Mouse (Mus musculus) heart, embryonic 15.5 days (tissue): Measurements from ENCODE around the gene Zmynd10. TPM values are rescaled to one million over a fixed set of nuclear protein-coding genes. Genes with fewer than 3 reads are reported as not detected.

Source experiments
- ATAC-seq: fragments of 200-750 bp; cut with Nextera tagmentation; replicated peaks from 2 replicates; pipeline ENCODE4 v1.8.0; 2017; ENCODE audit warnings: low read depth, moderate TSS enrichment; ENCODE audit not compliant: insufficient number of reproducible peaks, insufficient read depth, low FRiP score
- H3K27ac ChIP-seq: fragments of 300-500 bp; sonication (generic); 2 replicates; pipeline ENCODE4 v1.5.1; 2015; ENCODE audit warnings: mild to moderate bottlenecking, inconsistent platforms
- H3K27me3 ChIP-seq: fragments of 300-500 bp; sonication (generic); 2 replicates; pipeline ENCODE4 v1.6.1; 2015; ENCODE audit warnings: inconsistent platforms
- H3K36me3 ChIP-seq: fragments of 300-500 bp; sonication (generic); 2 replicates; pipeline ENCODE4 v1.6.1; 2015; ENCODE audit warnings: mild to moderate bottlenecking, inconsistent platforms
- H3K4me1 ChIP-seq: fragments of 300-500 bp; sonication (generic); replicated peaks from 2 replicates; pipeline ENCODE4 v1.6.1; 2015; ENCODE audit warnings: inconsistent platforms
- H3K4me2 ChIP-seq: fragments of 300-500 bp; sonication (generic); 2 replicates; pipeline ENCODE4 v1.6.1; 2015; ENCODE audit warnings: inconsistent platforms, mild to moderate bottlenecking, moderate library complexity
- H3K4me3 ChIP-seq: fragments of 300-500 bp; sonication (generic); 2 replicates; pipeline ENCODE4 v1.5.1; 2015; ENCODE audit warnings: mild to moderate bottlenecking, inconsistent platforms
- H3K9ac ChIP-seq: fragments of 300-500 bp; sonication (generic); 2 replicates; pipeline ENCODE4 v1.6.1; 2015; ENCODE audit warnings: mild to moderate bottlenecking, inconsistent platforms
- H3K9me3 ChIP-seq: fragments of 300-500 bp; sonication (generic); replicated peaks from 2 replicates; pipeline ENCODE4 v1.6.1; 2016; ENCODE audit warnings: inconsistent platforms
- WGBS: fragments of 180-500 bp; shearing (Covaris S2); methylation state at CpG from one replicate; pipeline ENCODE4 v1.1.7; 2015; ENCODE audit warnings: mixed read lengths; 5-methylcytosine and 5-hydroxymethylcytosine counted together
- polyA plus RNA-seq: library from polyadenylated mRNA; unstranded; fragments of >200 nt; fragmentation: Nextera tagmentation; extraction: Ambion mirVana; gene quantifications from 2 replicates; pipeline ENCODE4 v1.2.1, GENCODE M21; 2015

Zmynd10 gene
- polyA plus RNA-seq, 1 experiment from 2014 or later, result 0.40 TPM

- no peak for ATAC-seq
Observed at GRCm38 (mm10) chr9:107521190-107521589, 25.9 kb upstream of the Zmynd10 start.

GRCm38 (mm10) chr9:107521711-107522399, 25.2 kb upstream of the Zmynd10 start:
- peak overlapping the region; percentile 4; the same call in 1 of the 2 replicates for H3K9ac ChIP-seq
- H3K4me3 ChIP-seq, result peak overlapping the region; percentile 29
- WGBS, result 25% methylated on average over 25 of the region's 25 CpGs
- H3K4me2 ChIP-seq, result peak overlapping the region; percentile 56
- H3K9me3 ChIP-seq, result no peaks in the 10 kb centered on the region
- H3K27ac ChIP-seq, result peak overlapping the region; percentile 45
- peaks cover 25% of the 10 kb centered on the region for H3K27me3 ChIP-seq
- peak; percentile 24; the same call in 1 of the 2 replicates for ATAC-seq
- H3K4me1 ChIP-seq, result peaks cover 22% of the 10 kb centered on the region
- no peaks in the 10 kb centered on the region for H3K36me3 ChIP-seq

More at GRCm38 (mm10) chr9:107521190-107521589, 25.9 kb upstream of the Zmynd10 start:
- 48% methylated on average over 5 of the region's 5 CpGs for WGBS
- H3K9me3 ChIP-seq, result no peaks in the 10 kb centered on the region
- no peak overlapping the region for H3K9ac ChIP-seq
- H3K4me1 ChIP-seq, result peaks cover 15% of the 10 kb centered on the region
- no peak overlapping the region for H3K4me3 ChIP-seq
- H3K4me2 ChIP-seq, result peak overlapping the region; percentile 56
- H3K27ac ChIP-seq, result peak overlapping the region; percentile 45; the same call in 1 of the 2 replicates
- H3K27me3 ChIP-seq, result peaks cover 18% of the 10 kb centered on the region
- H3K36me3 ChIP-seq, result no peaks in the 10 kb centered on the region

DNA sequence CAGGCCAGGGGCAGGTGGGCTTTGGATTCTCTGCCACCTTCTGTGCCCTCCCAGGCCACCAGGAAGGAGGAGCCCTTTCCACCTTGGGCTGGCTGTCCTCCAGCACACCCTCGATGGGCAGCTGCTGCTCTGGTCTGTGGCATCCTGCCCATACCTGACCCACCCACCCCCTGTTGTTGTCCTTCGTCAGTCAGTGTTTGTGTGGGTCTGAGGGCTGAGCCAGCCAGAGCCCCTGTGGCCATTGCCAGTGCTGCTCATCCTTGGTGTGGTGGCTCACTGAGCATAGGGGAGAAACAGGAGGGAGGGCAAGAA, 24.7 kb upstream of the Zmynd10 start:
- H3K4me3 ChIP-seq, result peak overlapping the region; percentile 29; the same call in 1 of the 2 replicates
- H3K27ac ChIP-seq, result peak overlapping the region; percentile 45
- no peaks in the 10 kb centered on the region for H3K36me3 ChIP-seq
- 32% methylated on average over 2 of the region's 2 CpGs for WGBS
- no peak for ATAC-seq
- H3K9me3 ChIP-seq, result no peaks in the 10 kb centered on the region
- H3K4me1 ChIP-seq, result peaks cover 25% of the 10 kb centered on the region
- peaks cover 28% of the 10 kb centered on the region for H3K27me3 ChIP-seq
- H3K9ac ChIP-seq, result 0 out of 2 replicates have a peak overlapping the region, but pooled peaks have one; percentile 4
- H3K4me2 ChIP-seq, result peak overlapping the region; percentile 56

GRCm38 (mm10) chr9:107526198-107527026, 20.7 kb upstream of the Zmynd10 start:
- Histone ChIP-seq H3K9me3 (no peaks in the 10 kb centered on the region), H3K9ac (no peak overlapping the region), H3K27me3 (peaks cover 36% of the 10 kb centered on the region), H3K4me1 (peaks cover 20% of the 10 kb centered on the region), H3K4me3 (peak overlapping the region; percentile 40), H3K27ac (no peak overlapping the region), H3K36me3 (no peaks in the 10 kb centered on the region), H3K4me2 (peak overlapping the region; percentile 62)
- 9% methylated on average over 44 of the region's 44 CpGs for WGBS
- ATAC-seq, result peak; percentile 51

GRCm38 (mm10) chr9:107533791-107534407, 13.2 kb upstream of the Zmynd10 start, which contains the start of gene Tmem115:
Tmem115 (plus strand) TSS chr9:107533945.
- under 1% methylated on average over 48 of the region's 48 CpGs for WGBS
- Histone ChIP-seq H3K9me3 (no peaks in the 10 kb centered on the region), H3K4me3 (peak within 1 kb of the TSS; percentile 82), H3K36me3 (peaks cover 19% of the 10 kb centered on the region), H3K27ac (peak within 1 kb of the TSS; percentile 84), H3K27me3 (no peaks in the 10 kb centered on the region), H3K4me2 (peak within 1 kb of the TSS; percentile 90), H3K4me1 (peaks cover 29% of the 10 kb centered on the region), H3K9ac (peak within 1 kb of the TSS; percentile 87)
- ATAC-seq, result peak; percentile 99

GRCm38 (mm10) chr9:107534408-107535202, 12.5 kb upstream of the Zmynd10 start:
- Histone ChIP-seq H3K9me3 (no peaks in the 10 kb centered on the region), H3K27ac (peak overlapping the region; percentile 84), H3K4me3 (peak overlapping the region; percentile 82), H3K27me3 (no peaks in the 10 kb centered on the region), H3K9ac (peak overlapping the region; percentile 87), H3K36me3 (peaks cover 26% of the 10 kb centered on the region), H3K4me2 (peak overlapping the region; percentile 90), H3K4me1 (peaks cover 29% of the 10 kb centered on the region)
- ATAC-seq, result no peak
- under 1% methylated on average over 40 of the region's 40 CpGs for WGBS

DNA sequence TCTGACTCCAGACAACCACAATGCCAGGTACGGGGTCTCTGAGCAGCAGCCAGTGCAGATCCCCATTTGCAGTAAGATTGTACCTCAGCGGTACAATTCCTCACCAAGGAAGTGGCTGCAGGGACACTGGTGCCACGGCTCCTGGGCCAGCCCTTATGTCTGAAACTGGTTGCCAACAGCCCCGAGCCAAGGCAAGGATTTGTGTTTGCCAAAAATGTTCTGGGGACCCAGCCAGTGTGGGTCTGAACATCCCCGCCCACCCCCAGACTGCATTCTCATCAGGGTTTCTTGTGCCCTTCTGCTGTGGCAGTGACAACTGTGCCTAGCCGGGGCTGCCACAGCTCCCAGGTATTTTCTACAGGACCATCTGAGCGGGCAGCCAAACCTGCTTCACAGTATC, 8.9 kb upstream of the Zmynd10 start:
- no peaks in the 10 kb centered on the region for H3K27me3 ChIP-seq
- no peak for ATAC-seq
- H3K36me3 ChIP-seq, result peaks cover 29% of the 10 kb centered on the region
- no peak overlapping the region for H3K27ac ChIP-seq
- no peak overlapping the region for H3K9ac ChIP-seq
- WGBS, result 90% methylated on average over 7 of the region's 7 CpGs
- H3K4me2 ChIP-seq, result no peak overlapping the region
- no peak overlapping the region for H3K4me3 ChIP-seq
- no peaks in the 10 kb centered on the region for H3K9me3 ChIP-seq
- peaks cover 49% of the 10 kb centered on the region for H3K4me1 ChIP-seq

DNA sequence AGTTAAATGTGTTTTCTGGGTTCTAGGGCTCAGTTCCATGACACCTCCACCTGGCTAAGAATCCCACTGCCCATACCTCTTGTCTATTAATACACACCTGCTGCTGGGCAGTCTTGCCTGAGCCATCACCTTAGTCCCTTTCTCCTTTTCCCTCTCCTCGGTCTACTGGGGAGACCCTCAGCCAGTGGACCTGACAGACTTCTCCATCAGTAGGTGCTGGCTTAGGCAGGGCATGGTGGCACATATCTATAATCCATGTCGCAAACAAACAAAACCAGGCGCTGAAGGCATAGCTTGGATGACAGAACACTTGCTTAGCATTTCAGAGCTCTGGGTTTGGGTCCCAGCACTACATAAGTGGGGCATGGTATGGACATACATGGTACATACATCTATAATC, 8.4 kb upstream of the Zmynd10 start:
- H3K4me1 ChIP-seq, result peaks cover 46% of the 10 kb centered on the region
- ATAC-seq, result no peak

DNA sequence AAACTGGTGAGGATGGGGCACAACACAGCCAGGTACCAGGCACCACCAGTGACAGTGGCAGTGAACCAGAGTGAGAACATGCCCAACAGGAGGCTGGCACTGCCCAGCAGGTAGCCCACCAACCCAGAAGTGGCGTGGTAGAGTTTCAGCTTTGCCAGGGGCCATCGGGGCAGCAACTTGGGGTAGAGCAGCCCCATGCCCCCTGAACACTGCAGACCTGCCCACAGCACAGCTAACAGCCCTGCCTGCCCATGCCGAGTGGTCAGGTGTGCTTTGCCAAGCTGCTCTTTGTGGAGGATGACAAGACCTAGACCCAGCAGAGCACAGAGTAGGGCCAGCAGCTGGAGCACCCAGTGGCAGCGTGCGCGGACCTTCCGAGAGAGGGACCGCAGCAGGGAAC, 7.2 kb upstream of the Zmynd10 start:
- ATAC-seq, result no peak
- Histone ChIP-seq H3K4me1 (peaks cover 46% of the 10 kb centered on the region), H3K4me3 (no peak overlapping the region), H3K4me2 (no peak overlapping the region), H3K9me3 (no peaks in the 10 kb centered on the region), H3K27ac (no peak overlapping the region), H3K9ac (no peak overlapping the region), H3K27me3 (no peaks in the 10 kb centered on the region), H3K36me3 (peaks cover 37% of the 10 kb centered on the region)
- 94% methylated on average over 8 of the region's 8 CpGs for WGBS

More for the DNA sequence above, 8.4 kb upstream of the Zmynd10 start:
- no peaks in the 10 kb centered on the region for H3K27me3 ChIP-seq
- WGBS, result 92% methylated on average over 3 of the region's 3 CpGs
- no peak overlapping the region for H3K4me2 ChIP-seq
- H3K9ac ChIP-seq, result no peak overlapping the region
- H3K4me3 ChIP-seq, result no peak overlapping the region
- no peak overlapping the region for H3K27ac ChIP-seq
- H3K9me3 ChIP-seq, result no peaks in the 10 kb centered on the region
- H3K36me3 ChIP-seq, result peaks cover 29% of the 10 kb centered on the region

- Histone ChIP-seq H3K4me3 (no peak overlapping the region), H3K9me3 (no peaks in the 10 kb centered on the region), H3K27ac (no peak overlapping the region), H3K9ac (no peak overlapping the region), H3K4me2 (no peak overlapping the region), H3K27me3 (no peaks in the 10 kb centered on the region), H3K4me1 (peaks cover 41% of the 10 kb centered on the region), H3K36me3 (peaks cover 37% of the 10 kb centered on the region)
- WGBS, result 66% methylated on average over 4 of the region's 4 CpGs
- ATAC-seq, result no peak
Observed at GRCm38 (mm10) chr9:107540420-107540819, 6.7 kb upstream of the Zmynd10 start.
